In the genomic region with DNA sequence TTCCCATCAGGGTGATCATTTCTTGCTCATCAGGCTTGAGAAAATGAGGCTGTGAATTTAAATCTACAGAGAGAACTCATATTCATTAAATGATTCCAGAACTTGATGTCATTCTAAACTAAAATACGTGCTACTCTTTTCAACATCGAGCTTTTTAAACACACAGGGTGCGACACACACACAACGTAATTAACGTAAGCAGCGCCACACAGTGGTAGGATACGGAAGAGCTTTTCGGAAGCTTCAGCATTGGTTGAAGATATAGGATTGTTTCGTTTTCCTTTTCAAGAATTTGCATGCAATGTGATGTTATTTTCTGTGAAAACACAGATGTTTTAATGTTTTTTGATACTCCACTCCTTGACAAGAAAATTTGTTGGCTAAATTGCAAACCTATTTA, we compare ENCODE assay signal across 8 mouse cellular contexts.
DNase-seq lines count a peak whose midpoint lies in the region; ATAC-seq and TF ChIP-seq lines count a peak whose summit lies in the region.
"Had no signal": no experiment of that assay in that cellular context is flagged by ENCODE, and none has a peak within 500 bp of the region (broad histone marks: within the 10 kb centered on the region; RNA-seq: fewer than 3 reads in every experiment).

No protein-coding gene starts in this region.

- H3K4me3 ChIP-seq in lung, adult 2 months (replicated peaks; ENCODE audit: extremely low read depth, low read depth, low read length) = no peak overlapping the region
- H3K4me3 ChIP-seq: limb, embryonic 13.5 days had no signal

- TF ChIP-seq CTCF in lung, adult 2 months (IDR thresholded peaks at IDR 0.05; ENCODE audit: insufficient read depth, low read length) = peak; percentile 29; the same call in 1 of the 2 replicates

- ATAC-seq in neutrophil, adult 5-6 weeks (ENCODE audit: extremely low read depth, insufficient number of reproducible peaks, low FRiP score, poor library complexity, severe bottlenecking) = peak; percentile 97

- DNase-seq in CD4-positive helper T cell, adult 2 months (ENCODE audit: low read depth, low spot score) = peak; percentile 41
- DNase-seq in MEL-GATA-1-ER (ENCODE audit: extremely low read depth, low read depth) = peak; percentile 69
- DNase-seq in cerebellum, postnatal 25 days = peak; percentile 51 to 75
- DNase-seq in frontal cortex, postnatal 36 days (ENCODE audit: low spot score in 2 of 2) = peak; percentile 51 to 76
- peak; percentile 46 to 81 for DNase-seq in kidney, postnatal 36 days
- DNase-seq in lung, adult 2 months = peak; percentile 8

- no peaks in the 10 kb centered on the region for H3K4me1 ChIP-seq in lung, adult 2 months (ENCODE audit: control insufficient read depth, insufficient read depth, low read length)
- H3K4me1 ChIP-seq: limb, embryonic 13.5 days had no signal

- WGBS in lung, adult 2 months = 3% methylated on average over 9 of the region's 9 CpGs

- TF ChIP-seq POLR2A in lung, adult 2 months (IDR thresholded peaks at IDR 0.05; ENCODE audit: borderline replicate concordance, extremely low read depth, low read depth, low read length) = no peak

Comparison
In these comparisons a context has a peak if more than half of its experiments do, and no peak if none do; other contexts are left out.
1. DNase-seq: peak in every context shown above with its lines; median percentile 69 in MEL-GATA-1-ER; 64 in frontal cortex, postnatal 36 days; 64 in kidney, postnatal 36 days; 63 in cerebellum, postnatal 25 days; 41 in CD4-positive helper T cell, adult 2 months; 8 in lung, adult 2 months.